Mouse (Mus musculus): ENCODE measurements at regions not wholly inside any gene's neighbourhood (a gene's known extent, or its start where the extent isn't known, plus 50 kb on each side); places are given as distances from the start of the nearest gene placed in this dataset.

GRCm38 (mm10) chr7:117303705-117304104, 77.1 kb upstream of the Xylt1 start:
- H3K4me1 ChIP-seq (ENCODE audit: control insufficient read depth, insufficient read depth, low read length) = no peaks in the 10 kb centered on the region
- DNase-seq = no peak
- TF ChIP-seq CTCF (IDR thresholded peaks at IDR 0.05; ENCODE audit: insufficient read depth, low read length) = no peak
- no peak for TF ChIP-seq POLR2A (IDR thresholded peaks at IDR 0.05; ENCODE audit: borderline replicate concordance, extremely low read depth, low read depth, low read length)
- 19% methylated on average over 2 of the region's 2 CpGs for WGBS
- no peak overlapping the region for H3K4me3 ChIP-seq (replicated peaks; ENCODE audit: extremely low read depth, low read depth, low read length)

DNA sequence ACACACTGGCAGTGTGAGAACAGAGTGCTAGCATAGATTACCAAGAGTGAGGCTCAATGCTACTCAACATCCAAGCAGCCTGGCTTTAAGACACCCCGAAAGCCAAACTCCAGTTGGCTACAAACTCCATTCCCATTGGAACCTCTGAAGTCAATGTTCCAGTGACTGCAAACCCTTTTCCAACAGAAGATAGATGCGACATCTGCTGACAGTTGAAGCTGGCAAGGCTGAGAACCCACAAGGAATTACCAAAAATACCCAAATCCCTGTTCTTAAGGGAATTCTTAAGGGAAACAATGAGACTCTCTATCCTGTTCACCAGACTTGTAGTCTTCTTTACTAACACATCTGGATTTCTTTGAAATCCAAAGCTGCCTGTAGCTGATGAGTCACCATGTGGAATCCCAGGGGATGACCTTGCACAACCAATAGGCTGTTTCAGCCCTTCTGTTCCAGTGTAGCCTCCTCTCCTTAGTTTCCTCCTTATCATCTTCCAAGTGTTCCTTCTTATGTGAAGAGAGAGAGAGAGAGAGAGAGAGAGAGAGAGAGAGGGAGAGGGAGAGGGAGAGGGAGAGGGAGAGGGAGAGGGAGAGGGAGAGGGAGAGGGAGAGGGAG, 70.1 kb upstream of the Xylt1 start:
- 78% methylated on average over 2 of the region's 2 CpGs for WGBS
- Histone ChIP-seq H3K4me1 (ENCODE audit: control insufficient read depth, insufficient read depth, low read length) (no peaks in the 10 kb centered on the region), H3K4me3 (replicated peaks; ENCODE audit: extremely low read depth, low read depth, low read length) (no peak overlapping the region)
- TF ChIP-seq POLR2A (IDR thresholded peaks at IDR 0.05; ENCODE audit: borderline replicate concordance, extremely low read depth, low read depth, low read length) (no peak), CTCF (IDR thresholded peaks at IDR 0.05; ENCODE audit: insufficient read depth, low read length) (no peak)
- no peak for DNase-seq

GRCm38 (mm10) chr7:117311316-117311715, 69.5 kb upstream of the Xylt1 start:
- TF ChIP-seq POLR2A (IDR thresholded peaks at IDR 0.05; ENCODE audit: borderline replicate concordance, extremely low read depth, low read depth, low read length) (no peak), CTCF (IDR thresholded peaks at IDR 0.05; ENCODE audit: insufficient read depth, low read length) (no peak)
- WGBS = 62% methylated on average over 4 of the region's 4 CpGs
- no peaks in the 10 kb centered on the region for H3K4me1 ChIP-seq (ENCODE audit: control insufficient read depth, insufficient read depth, low read length)
- DNase-seq = no peak
- H3K4me3 ChIP-seq (replicated peaks; ENCODE audit: extremely low read depth, low read depth, low read length) = no peak overlapping the region

- WGBS = 84% methylated on average over 5 of the region's 5 CpGs
Measured at GRCm38 (mm10) chr7:117316126-117316805, 64.5 kb upstream of the Xylt1 start.

DNA sequence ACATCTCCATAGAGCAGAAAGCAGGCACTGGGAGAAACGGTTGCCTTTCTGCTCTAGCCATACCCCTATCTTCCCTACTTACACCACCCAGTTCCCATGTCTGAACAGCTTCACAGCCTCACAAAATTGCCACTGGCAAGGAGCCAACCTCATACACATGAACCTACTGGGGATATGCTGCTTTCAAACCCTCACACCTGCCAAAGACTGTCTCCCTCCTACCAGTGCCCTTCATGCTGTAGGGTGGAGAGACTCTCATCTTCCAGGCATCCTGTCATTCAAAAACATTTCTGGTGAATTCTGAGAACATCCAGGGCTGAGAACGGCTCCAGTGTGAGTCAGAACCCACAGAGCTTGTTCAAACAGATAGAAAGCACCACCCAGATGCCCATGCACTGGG, 63.4 kb upstream of the Xylt1 start:
- no peak overlapping the region for H3K4me3 ChIP-seq (replicated peaks; ENCODE audit: extremely low read depth, low read depth, low read length)
- no peak for DNase-seq
- 54% methylated on average over 2 of the region's 2 CpGs for WGBS
- TF ChIP-seq POLR2A (IDR thresholded peaks at IDR 0.05; ENCODE audit: borderline replicate concordance, extremely low read depth, low read depth, low read length) (no peak), CTCF (IDR thresholded peaks at IDR 0.05; ENCODE audit: insufficient read depth, low read length) (no peak)
- no peaks in the 10 kb centered on the region for H3K4me1 ChIP-seq (ENCODE audit: control insufficient read depth, insufficient read depth, low read length)

More at GRCm38 (mm10) chr7:117316126-117316805, 64.5 kb upstream of the Xylt1 start:
- Histone ChIP-seq H3K4me3 (replicated peaks; ENCODE audit: extremely low read depth, low read depth, low read length) (no peak overlapping the region), H3K4me1 (ENCODE audit: control insufficient read depth, insufficient read depth, low read length) (no peaks in the 10 kb centered on the region)
- TF ChIP-seq POLR2A (IDR thresholded peaks at IDR 0.05; ENCODE audit: borderline replicate concordance, extremely low read depth, low read depth, low read length) (no peak), CTCF (IDR thresholded peaks at IDR 0.05; ENCODE audit: insufficient read depth, low read length) (no peak)
- no peak for DNase-seq

DNA sequence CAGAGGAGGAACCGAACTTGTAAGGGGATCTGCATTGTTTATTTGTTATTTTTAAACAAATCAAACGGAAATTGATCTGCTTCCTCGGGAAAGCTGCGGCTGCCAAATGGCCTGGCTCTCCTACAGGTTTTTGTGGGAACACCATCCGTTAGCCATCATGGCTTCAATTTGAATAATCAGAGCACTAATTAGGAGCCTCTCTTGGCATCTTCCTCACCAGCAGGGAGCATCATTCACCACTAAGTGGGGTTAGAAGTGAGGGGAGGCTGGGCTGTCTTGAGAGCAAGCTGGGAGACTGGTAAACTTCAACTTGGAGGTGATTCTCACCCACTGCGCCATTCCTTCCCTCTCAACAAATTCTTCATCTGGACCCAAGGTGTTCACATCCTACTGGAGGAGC, 60.2 kb upstream of the Xylt1 start:
- TF ChIP-seq CTCF (IDR thresholded peaks at IDR 0.05; ENCODE audit: insufficient read depth, low read length) (no peak), POLR2A (IDR thresholded peaks at IDR 0.05; ENCODE audit: borderline replicate concordance, extremely low read depth, low read depth, low read length) (no peak)

More for the DNA sequence above, 60.2 kb upstream of the Xylt1 start:
- 38% methylated on average over 6 of the region's 6 CpGs for whole genome bisulfite sequencing
- no peaks in the 10 kb centered on the region for H3K4me1 ChIP-seq (ENCODE audit: control insufficient read depth, insufficient read depth, low read length)
- no peak overlapping the region for H3K4me3 ChIP-seq (replicated peaks; ENCODE audit: extremely low read depth, low read depth, low read length)
- DNase-seq = no peak

Measured in lung, adult 2 months (tissue).